Mouse (Mus musculus): ENCODE measurements at regions not wholly inside any gene's neighbourhood (a gene's known extent, or its start where the extent isn't known, plus 50 kb on each side); places are given as distances from the start of the nearest gene placed in this dataset.
"Not testable (repeated sequence)": the region's sequence is repeated elsewhere in the genome, so short reads cannot be mapped to it uniquely, and the experiment has no call there.

GRCm38 (mm10) chr13:111871672-111872410 is 63.0 kb upstream of the Map3k1 start:
- TF ChIP-seq HCFC1 (IDR thresholded peaks at IDR 0.05; ENCODE audit: borderline replicate concordance, insufficient read depth, low read length) (no peak), ZC3H11A (IDR thresholded peaks at IDR 0.05; ENCODE audit: borderline replicate concordance, low read depth, low read length) (no peak)
- Histone ChIP-seq H3K4me3 (ENCODE audit: insufficient read depth in 1 of 2, low read depth in 1 of 2, low read length in 2 of 2, poor library complexity in 1 of 2, severe bottlenecking in 1 of 2) (no peak overlapping the region), H3K9ac (ENCODE audit: insufficient read depth, low read depth, low read length, poor library complexity, severe bottlenecking) (no peak overlapping the region), H3K27ac (ENCODE audit: insufficient read depth, low read depth, low read length, poor library complexity, severe bottlenecking) (no peak overlapping the region), H3K9me3 (ENCODE audit: control insufficient read depth, insufficient read depth, low read depth, low read length) (no peaks in the 10 kb centered on the region), H3K36me3 (ENCODE audit: control insufficient read depth, insufficient read depth, low read length, poor library complexity, severe bottlenecking) (no peaks in the 10 kb centered on the region), H3K4me1 (ENCODE audit: control insufficient read depth in 2 of 2, insufficient read depth in 2 of 2, low read length in 2 of 2, poor library complexity in 1 of 2) (peaks cover 0 to 3% of the 10 kb centered on the region in 2 experiments; a peak in 1 of 4 replicates)
- no peak for DNase-seq (ENCODE audit: low read depth, low spot score)
- in situ Hi-C loops (cut with MboI; ENCODE audit: low sequenced_read_pairs in 2 of 2, unreplicated experiment in 2 of 2), result no loop called here

GRCm38 (mm10) chr13:111874330-111874729 is 65.5 kb upstream of the Map3k1 start:
- Histone ChIP-seq H3K27ac (ENCODE audit: insufficient read depth, low read depth, low read length, poor library complexity, severe bottlenecking) (no peak overlapping the region), H3K9ac (ENCODE audit: insufficient read depth, low read depth, low read length, poor library complexity, severe bottlenecking) (no peak overlapping the region), H3K9me3 (ENCODE audit: control insufficient read depth, insufficient read depth, low read depth, low read length) (no peaks in the 10 kb centered on the region), H3K36me3 (ENCODE audit: control insufficient read depth, insufficient read depth, low read length, poor library complexity, severe bottlenecking) (no peaks in the 10 kb centered on the region), H3K4me1 (ENCODE audit: control insufficient read depth in 2 of 2, insufficient read depth in 2 of 2, low read length in 2 of 2, poor library complexity in 1 of 2) (peaks cover 0 to 2% of the 10 kb centered on the region in 2 experiments; a peak in 1 of 4 replicates), H3K4me3 (ENCODE audit: insufficient read depth in 1 of 2, low read depth in 1 of 2, low read length in 2 of 2, poor library complexity in 1 of 2, severe bottlenecking in 1 of 2) (no peak overlapping the region)
- no peak for DNase-seq (ENCODE audit: low read depth, low spot score)
- in situ Hi-C loops (cut with MboI; ENCODE audit: low sequenced_read_pairs in 2 of 2, unreplicated experiment in 2 of 2), result no loop called here
- TF ChIP-seq ZC3H11A (IDR thresholded peaks at IDR 0.05; ENCODE audit: borderline replicate concordance, low read depth, low read length) (no peak), HCFC1 (IDR thresholded peaks at IDR 0.05; ENCODE audit: borderline replicate concordance, insufficient read depth, low read length) (no peak), CHD2 (IDR thresholded peaks at IDR 0.05; ENCODE audit: low read depth, low read length) (no peak), ZNF384 (IDR thresholded peaks at IDR 0.05; ENCODE audit: low read depth, low read length) (no peak), MAFK (IDR thresholded peaks at IDR 0.05; ENCODE audit: insufficient read depth, low read depth, low read length) (no peak)

GRCm38 (mm10) chr13:111876404-111876803 is 67.6 kb upstream of the Map3k1 start:
- DNase-seq (ENCODE audit: low read depth, low spot score), result no peak
- in situ Hi-C loops (cut with MboI; ENCODE audit: low sequenced_read_pairs in 2 of 2, unreplicated experiment in 2 of 2), result no loop called here
- H3K27ac ChIP-seq (ENCODE audit: insufficient read depth, low read depth, low read length, poor library complexity, severe bottlenecking), result no peak overlapping the region
- no peak overlapping the region for H3K9ac ChIP-seq (ENCODE audit: insufficient read depth, low read depth, low read length, poor library complexity, severe bottlenecking)
- H3K36me3 ChIP-seq (ENCODE audit: control insufficient read depth, insufficient read depth, low read length, poor library complexity, severe bottlenecking), result no peaks in the 10 kb centered on the region
- TF ChIP-seq ZNF384 (IDR thresholded peaks at IDR 0.05; ENCODE audit: low read depth, low read length), result no peak
- no peak for TF ChIP-seq MAFK (IDR thresholded peaks at IDR 0.05; ENCODE audit: insufficient read depth, low read depth, low read length)
- no peak for TF ChIP-seq HCFC1 (IDR thresholded peaks at IDR 0.05; ENCODE audit: borderline replicate concordance, insufficient read depth, low read length)
- TF ChIP-seq ZC3H11A (IDR thresholded peaks at IDR 0.05; ENCODE audit: borderline replicate concordance, low read depth, low read length), result no peak
- TF ChIP-seq CHD2 (IDR thresholded peaks at IDR 0.05; ENCODE audit: low read depth, low read length), result no peak
- no peaks in the 10 kb centered on the region for H3K9me3 ChIP-seq (ENCODE audit: control insufficient read depth, insufficient read depth, low read depth, low read length)
- H3K4me3 ChIP-seq (ENCODE audit: insufficient read depth in 1 of 2, low read depth in 1 of 2, low read length in 2 of 2, poor library complexity in 1 of 2, severe bottlenecking in 1 of 2), result no peak overlapping the region
- peaks cover 0 to 2% of the 10 kb centered on the region in 2 experiments; a peak in 1 of 4 replicates for H3K4me1 ChIP-seq (ENCODE audit: control insufficient read depth in 2 of 2, insufficient read depth in 2 of 2, low read length in 2 of 2, poor library complexity in 1 of 2)

- no peaks in the 10 kb centered on the region for H3K9me3 ChIP-seq (ENCODE audit: control insufficient read depth, insufficient read depth, low read depth, low read length)
- H3K4me3 ChIP-seq (ENCODE audit: insufficient read depth in 1 of 2, low read depth in 1 of 2, low read length in 2 of 2, poor library complexity in 1 of 2, severe bottlenecking in 1 of 2), result no peak overlapping the region
- TF ChIP-seq ZNF384 (IDR thresholded peaks at IDR 0.05; ENCODE audit: low read depth, low read length) (no peak), MAFK (IDR thresholded peaks at IDR 0.05; ENCODE audit: insufficient read depth, low read depth, low read length) (no peak), ZC3H11A (IDR thresholded peaks at IDR 0.05; ENCODE audit: borderline replicate concordance, low read depth, low read length) (no peak), HCFC1 (IDR thresholded peaks at IDR 0.05; ENCODE audit: borderline replicate concordance, insufficient read depth, low read length) (no peak), CHD2 (IDR thresholded peaks at IDR 0.05; ENCODE audit: low read depth, low read length) (no peak)
- in situ Hi-C loops (cut with MboI; ENCODE audit: low sequenced_read_pairs in 2 of 2, unreplicated experiment in 2 of 2), result no loop called here
- H3K36me3 ChIP-seq (ENCODE audit: control insufficient read depth, insufficient read depth, low read length, poor library complexity, severe bottlenecking), result no peaks in the 10 kb centered on the region
- no peak for DNase-seq (ENCODE audit: low read depth, low spot score)
- H3K4me1 ChIP-seq (ENCODE audit: control insufficient read depth in 2 of 2, insufficient read depth in 2 of 2, low read length in 2 of 2, poor library complexity in 1 of 2), result peaks cover 0 to 2% of the 10 kb centered on the region in 2 experiments; a peak in 1 of 4 replicates
- no peak overlapping the region for H3K9ac ChIP-seq (ENCODE audit: insufficient read depth, low read depth, low read length, poor library complexity, severe bottlenecking)
- no peak overlapping the region for H3K27ac ChIP-seq (ENCODE audit: insufficient read depth, low read depth, low read length, poor library complexity, severe bottlenecking)
These were observed 68.1 kb upstream of the Map3k1 start for GRCm38 (mm10) chr13:111876847-111877246.

GRCm38 (mm10) chr13:111883768-111884566 is 75.2 kb upstream of the Map3k1 start:
- H3K4me1 ChIP-seq (ENCODE audit: control insufficient read depth in 2 of 2, insufficient read depth in 2 of 2, low read length in 2 of 2, poor library complexity in 1 of 2); H3K27ac ChIP-seq (ENCODE audit: insufficient read depth, low read depth, low read length, poor library complexity, severe bottlenecking); H3K4me3 ChIP-seq (ENCODE audit: insufficient read depth in 1 of 2, low read depth in 1 of 2, low read length in 2 of 2, poor library complexity in 1 of 2, severe bottlenecking in 1 of 2); H3K9me3 ChIP-seq (ENCODE audit: control insufficient read depth, insufficient read depth, low read depth, low read length); in situ Hi-C loops (cut with MboI; ENCODE audit: low sequenced_read_pairs in 2 of 2, unreplicated experiment in 2 of 2); H3K9ac ChIP-seq (ENCODE audit: insufficient read depth, low read depth, low read length, poor library complexity, severe bottlenecking); H3K36me3 ChIP-seq (ENCODE audit: control insufficient read depth, insufficient read depth, low read length, poor library complexity, severe bottlenecking); DNase-seq (ENCODE audit: low read depth, low spot score): not testable (repeated sequence)

Measured in ES-E14 (cell line).